Mouse (Mus musculus) forebrain, postnatal 0 days (tissue): Measurements from ENCODE around the gene Adamtsl2. TPM values are rescaled to one million over a fixed set of nuclear protein-coding genes. Genes with fewer than 3 reads are reported as not detected.
A peak's percentile ranks its signal among the peaks of the same experiment; 100 is the strongest.

Experiments
- ATAC-seq: fragments of 200-750 bp; cut with Nextera tagmentation; 2 replicates; pipeline ENCODE4 v1.8.0; 2017; ENCODE audit warnings: mild to moderate bottlenecking, moderate library complexity
- DNase-seq: peaks from one replicate; pipeline ENCODE4 v3.0.0-alpha.2; 2015
- H3K27ac ChIP-seq: fragments of 300-500 bp; sonication (generic); 2 replicates; pipeline ENCODE4 v1.5.1; 2014; ENCODE audit warnings: low read depth, mild to moderate bottlenecking, antibody characterized with exemption, low read length, moderate library complexity, mixed read lengths
- H3K27me3 ChIP-seq: fragments of 300-500 bp; sonication (generic); 2 replicates; pipeline ENCODE4 v1.6.1; 2014; ENCODE audit warnings: mild to moderate bottlenecking, low read length, mixed read lengths; ENCODE audit not compliant: insufficient read depth
- H3K36me3 ChIP-seq: fragments of 300-500 bp; sonication (generic); 2 replicates; pipeline ENCODE4 v1.6.1; 2014; ENCODE audit warnings: mild to moderate bottlenecking, moderate library complexity; ENCODE audit not compliant: insufficient read depth
- H3K4me1 ChIP-seq: fragments of 300-500 bp; sonication (generic); 2 replicates; pipeline ENCODE4 v1.6.1; 2014; ENCODE audit warnings: antibody characterized with exemption; ENCODE audit not compliant: insufficient read depth
- H3K4me2 ChIP-seq: fragments of 300-500 bp; sonication (generic); 2 replicates; pipeline ENCODE4 v1.6.1; 2014; ENCODE audit warnings: low read depth, mild to moderate bottlenecking, moderate library complexity
- H3K4me3 ChIP-seq: fragments of 300-500 bp; sonication (generic); 2 replicates; pipeline ENCODE4 v1.5.1; 2014; ENCODE audit warnings: low read depth, low read length, mixed read lengths
- H3K9ac ChIP-seq: fragments of 300-500 bp; sonication (generic); 2 replicates; pipeline ENCODE4 v1.6.1; 2014; ENCODE audit warnings: mild to moderate bottlenecking
- H3K9me3 ChIP-seq: fragments of 300-500 bp; sonication (generic); 2 replicates; pipeline ENCODE4 v1.6.1; 2016; ENCODE audit warnings: low read length
- CTCF ChIP-seq: sonication (generic); IDR thresholded peaks from 2 replicates; pipeline ENCODE4 v1.5.1; 2016; ENCODE audit warnings: antibody characterized with exemption, control low read depth, low read depth
- WGBS: fragments of 180-500 bp; shearing (Covaris S2); extraction: QIAGEN DNeasy Blood & Tissue Kit; methylation state at CpG from one replicate; pipeline ENCODE4 v1.1.7; 2014; 5-methylcytosine and 5-hydroxymethylcytosine counted together
- polyA plus RNA-seq: library from polyadenylated mRNA; unstranded; fragments of >200 nt; fragmentation: Nextera tagmentation; extraction: Ambion mirVana; gene quantifications from 2 replicates; pipeline ENCODE4 v1.2.1, GENCODE M21; 2015
- total RNA-seq: library from RNA; depleted of rRNA; stranded (reverse); fragments of >200 nt; gene quantifications from 2 replicates; pipeline ENCODE4 v1.2.3, GENCODE M21; 2014

Gene Adamtsl2
- total and polyA plus RNA-seq, 2 experiments from 2014 or later: 12.7 to 24.5 TPM

- DNase-seq (no peak), ATAC-seq (no peak)
- no peaks in the 10 kb centered on the region for H3K36me3 ChIP-seq
These were observed 29.9 kb downstream of the Adamtsl2 start for GRCm38 (mm10) chr2:27109052-27109451.

GRCm38 (mm10) chr2:27112585-27112984, 33.4 kb downstream of the Adamtsl2 start:
- ATAC-seq: no peak

More at GRCm38 (mm10) chr2:27109052-27109451, 29.9 kb downstream of the Adamtsl2 start:
- no peaks in the 10 kb centered on the region for H3K27me3 ChIP-seq
- peak; percentile 6; the same call in 1 of the 2 replicates for TF ChIP-seq CTCF
- no peak overlapping the region for H3K27ac ChIP-seq
- no peaks in the 10 kb centered on the region for H3K9me3 ChIP-seq
- no peak overlapping the region for H3K4me2 ChIP-seq
- no peak overlapping the region for H3K4me3 ChIP-seq
- no peak overlapping the region for H3K9ac ChIP-seq
- H3K4me1 ChIP-seq: peaks cover 2% of the 10 kb centered on the region
- WGBS: 68% methylated on average over 5 of the region's 5 CpGs

GRCm38 (mm10) chr2:27114169-27114568, 35.0 kb downstream of the Adamtsl2 start:
- Histone ChIP-seq H3K36me3 (no peaks in the 10 kb centered on the region), H3K4me2 (no peak overlapping the region), H3K27me3 (no peaks in the 10 kb centered on the region), H3K9ac (no peak overlapping the region), H3K4me1 (no peaks in the 10 kb centered on the region), H3K27ac (no peak overlapping the region), H3K9me3 (no peaks in the 10 kb centered on the region), H3K4me3 (no peak overlapping the region)
- ATAC-seq: no peak
- DNase-seq: no peak
- 85% methylated on average over 10 of the region's 10 CpGs for WGBS
- no peak for TF ChIP-seq CTCF

More at GRCm38 (mm10) chr2:27112585-27112984, 33.4 kb downstream of the Adamtsl2 start:
- Histone ChIP-seq H3K27ac (no peak overlapping the region), H3K4me1 (no peaks in the 10 kb centered on the region), H3K9ac (no peak overlapping the region), H3K4me3 (no peak overlapping the region), H3K9me3 (no peaks in the 10 kb centered on the region), H3K4me2 (no peak overlapping the region), H3K27me3 (no peaks in the 10 kb centered on the region), H3K36me3 (no peaks in the 10 kb centered on the region)
- DNase-seq: no peak
- TF ChIP-seq CTCF: no peak
- 75% methylated on average over 20 of the region's 20 CpGs for WGBS

DNA sequence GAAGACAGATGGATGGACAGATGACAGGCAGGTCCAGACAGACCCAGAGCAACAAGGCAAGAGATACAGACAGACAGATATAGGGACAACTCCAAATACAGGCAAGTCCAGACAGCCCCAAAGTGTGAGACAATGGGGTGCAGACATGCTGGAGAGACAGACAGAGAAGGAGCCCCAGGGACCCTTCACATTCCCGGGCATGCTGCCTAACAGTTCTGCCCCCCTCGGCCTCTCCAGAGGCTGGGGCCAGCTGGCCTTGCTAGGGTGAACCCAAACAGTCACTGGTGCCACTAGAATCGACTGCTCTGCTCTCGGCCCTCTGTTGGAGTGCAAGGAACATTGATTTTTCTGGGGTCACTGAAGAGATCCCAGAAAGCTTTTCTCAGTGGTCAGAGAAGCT, 39.3 kb downstream of the Adamtsl2 start:
- DNase-seq: no peak
- peaks cover 6% of the 10 kb centered on the region; the same call in 1 of the 2 replicates for H3K4me1 ChIP-seq
- ATAC-seq: no peak
- no peak overlapping the region for H3K9ac ChIP-seq
- H3K27ac ChIP-seq: no peak overlapping the region
- H3K9me3 ChIP-seq: no peaks in the 10 kb centered on the region
- H3K4me2 ChIP-seq: no peak overlapping the region
- no peak for TF ChIP-seq CTCF
- H3K4me3 ChIP-seq: no peak overlapping the region
- WGBS: 66% methylated on average over 4 of the region's 4 CpGs
- no peaks in the 10 kb centered on the region for H3K36me3 ChIP-seq
- no peaks in the 10 kb centered on the region for H3K27me3 ChIP-seq

DNA sequence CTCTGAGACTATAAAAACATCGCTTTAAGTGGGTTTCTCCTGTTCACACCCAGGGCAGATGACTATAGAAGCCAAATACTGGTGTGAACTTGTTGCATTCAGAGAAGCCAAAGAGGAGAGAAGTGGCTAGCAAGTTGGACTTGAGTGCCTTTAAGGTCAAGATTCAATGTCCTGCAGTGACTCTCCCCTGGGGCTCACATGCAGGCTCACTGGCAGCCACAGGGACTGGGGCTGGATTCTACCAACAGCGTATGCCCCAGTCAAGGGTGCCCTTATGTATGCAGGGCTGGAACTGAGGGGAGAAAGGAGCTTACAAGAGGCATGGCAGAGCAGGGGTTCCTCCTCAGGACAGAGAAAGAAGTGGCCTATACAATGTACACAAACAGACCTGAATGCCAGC, 40.6 kb downstream of the Adamtsl2 start:
- DNase-seq: no peak
- H3K36me3 ChIP-seq: no peaks in the 10 kb centered on the region
- H3K27me3 ChIP-seq: no peaks in the 10 kb centered on the region
- H3K4me3 ChIP-seq: no peak overlapping the region
- 84% methylated on average over 2 of the region's 2 CpGs for WGBS
- ATAC-seq: no peak
- H3K4me1 ChIP-seq: peaks cover 6% of the 10 kb centered on the region; the same call in 1 of the 2 replicates
- H3K4me2 ChIP-seq: no peak overlapping the region
- H3K27ac ChIP-seq: no peak overlapping the region
- no peak for TF ChIP-seq CTCF
- H3K9ac ChIP-seq: no peak overlapping the region
- H3K9me3 ChIP-seq: no peaks in the 10 kb centered on the region

DNA sequence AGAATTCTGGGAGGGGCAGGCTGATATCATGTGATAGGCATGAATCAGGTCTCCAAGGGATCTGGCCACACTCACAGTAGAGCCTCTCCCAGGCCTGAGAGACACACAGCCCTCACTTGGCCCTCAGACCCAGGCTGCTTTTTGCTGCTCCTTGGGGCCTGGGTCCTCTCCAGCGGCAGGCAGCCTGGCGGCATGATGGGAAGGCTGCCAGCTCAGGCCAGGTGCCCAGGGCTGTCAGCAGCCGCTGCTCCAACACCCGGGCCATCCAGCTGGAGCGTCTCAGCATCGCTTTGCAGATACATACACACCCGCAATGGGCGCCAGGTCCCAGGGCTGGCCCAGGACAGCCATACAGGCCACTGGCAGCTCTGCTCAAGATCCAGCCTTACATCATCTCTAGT, 41.1 kb downstream of the Adamtsl2 start:
- WGBS: 40% methylated on average over 8 of the region's 8 CpGs
- no peaks in the 10 kb centered on the region for H3K9me3 ChIP-seq
- H3K27me3 ChIP-seq: no peaks in the 10 kb centered on the region
- no peak overlapping the region for H3K9ac ChIP-seq
- H3K4me2 ChIP-seq: no peak overlapping the region
- no peaks in the 10 kb centered on the region for H3K36me3 ChIP-seq
- H3K27ac ChIP-seq: no peak overlapping the region
- no peak for TF ChIP-seq CTCF
- peak; percentile 43 for DNase-seq
- peak; percentile 32; the same call in 1 of the 2 replicates for ATAC-seq
- H3K4me3 ChIP-seq: no peak overlapping the region
- H3K4me1 ChIP-seq: peaks cover 6% of the 10 kb centered on the region; the same call in 1 of the 2 replicates

- Histone ChIP-seq H3K4me1 (peaks cover 6% of the 10 kb centered on the region; the same call in 1 of the 2 replicates), H3K36me3 (no peaks in the 10 kb centered on the region), H3K9ac (no peak overlapping the region), H3K27ac (no peak overlapping the region), H3K4me3 (no peak overlapping the region), H3K9me3 (no peaks in the 10 kb centered on the region), H3K27me3 (no peaks in the 10 kb centered on the region), H3K4me2 (no peak overlapping the region)
- 24% methylated on average over 9 of the region's 9 CpGs for WGBS
- ATAC-seq (peak; percentile 36), DNase-seq (no peak)
- no peak for TF ChIP-seq CTCF
These were observed 42.6 kb downstream of the Adamtsl2 start for GRCm38 (mm10) chr2:27121626-27122355.
